ENCODE assay signal across 8 mouse cellular contexts in genomic region chr14:25108101-25108652, GRCm38 (mm10).
DNase-seq lines count a peak whose midpoint lies in the region; ATAC-seq and TF ChIP-seq lines count a peak whose summit lies in the region.

No protein-coding gene starts in this region.

- H3K9me3 ChIP-seq in heart, embryonic 14.5 days (ENCODE audit: control insufficient read depth, low read length) = no peaks in the 10 kb centered on the region
- H3K9me3 ChIP-seq in embryonic facial prominence, embryonic 15.5 days (replicated peaks) = no peaks in the 10 kb centered on the region
- no peaks in the 10 kb centered on the region for H3K9me3 ChIP-seq in lung, postnatal 0 days (ENCODE audit: low read length)
- H3K9me3 ChIP-seq in stomach, embryonic 15.5 days = no peaks in the 10 kb centered on the region

- H3K27ac ChIP-seq in heart, embryonic 14.5 days (replicated peaks in 1 of 2; ENCODE audit: control insufficient read depth in 1 of 2, insufficient read depth in 1 of 2, low read depth in 2 of 2, low read length in 2 of 2) = no peak overlapping the region
- no peak overlapping the region for H3K27ac ChIP-seq in embryonic facial prominence, embryonic 15.5 days (replicated peaks)
- H3K27ac ChIP-seq in lung, postnatal 0 days (ENCODE audit: low read length) = no peak overlapping the region
- H3K27ac ChIP-seq in stomach, embryonic 15.5 days = peak overlapping the region; percentile 4; the same call in 1 of the 2 replicates

- H3K4me3 ChIP-seq in heart, embryonic 14.5 days (ENCODE audit: control insufficient read depth in 1 of 2, insufficient read depth in 1 of 2, low read depth in 1 of 2, low read length in 2 of 2) = 0 out of 4 replicates have a peak overlapping the region, but pooled peaks of 1 of the 2 experiments have one; percentile 9
- H3K4me3 ChIP-seq in embryonic facial prominence, embryonic 15.5 days (replicated peaks) = no peak overlapping the region; the same call in 1 of the 2 replicates
- peak overlapping the region; percentile 5; the same call in 1 of the 2 replicates for H3K4me3 ChIP-seq in lung, postnatal 0 days (ENCODE audit: low read depth, low read length)
- 0 out of 2 replicates have a peak overlapping the region, but pooled peaks have one; percentile 2 for H3K4me3 ChIP-seq in stomach, embryonic 15.5 days (replicated peaks)

- ATAC-seq in heart, embryonic 14.5 days (ENCODE audit: insufficient number of reproducible peaks, insufficient read depth, low FRiP score, low read depth) = no peak
- no peak for ATAC-seq in embryonic facial prominence, embryonic 15.5 days (ENCODE audit: insufficient number of reproducible peaks, low FRiP score, low TSS enrichment, low read depth)
- ATAC-seq in lung, postnatal 0 days = no peak
- no peak for ATAC-seq in stomach, embryonic 15.5 days (ENCODE audit: insufficient read depth, low FRiP score, low read depth)

- peak overlapping the region; percentile 49 for H3K4me2 ChIP-seq in heart, embryonic 14.5 days (ENCODE audit: low read length)
- peak overlapping the region; percentile 33 for H3K4me2 ChIP-seq in embryonic facial prominence, embryonic 15.5 days (replicated peaks)
- peak overlapping the region; percentile 40 for H3K4me2 ChIP-seq in lung, postnatal 0 days (replicated peaks; ENCODE audit: low read depth, low read length)
- peak overlapping the region; percentile 44 for H3K4me2 ChIP-seq in stomach, embryonic 15.5 days

- H3K4me1 ChIP-seq in heart, embryonic 14.5 days (ENCODE audit: control insufficient read depth in 2 of 2, insufficient read depth in 2 of 2, low read length in 2 of 2) = peaks cover 16 to 18% of the 10 kb centered on the region in 2 experiments
- H3K4me1 ChIP-seq in embryonic facial prominence, embryonic 15.5 days = peaks cover 20% of the 10 kb centered on the region
- peaks cover 7% of the 10 kb centered on the region; the same call in 1 of the 2 replicates for H3K4me1 ChIP-seq in lung, postnatal 0 days (ENCODE audit: insufficient read depth, low read depth, low read length)
- peaks cover 14% of the 10 kb centered on the region for H3K4me1 ChIP-seq in stomach, embryonic 15.5 days

- H3K36me3 ChIP-seq in heart, embryonic 14.5 days (ENCODE audit: control insufficient read depth, insufficient read depth, low read length) = no peaks in the 10 kb centered on the region
- no peaks in the 10 kb centered on the region for H3K36me3 ChIP-seq in embryonic facial prominence, embryonic 15.5 days
- H3K36me3 ChIP-seq in lung, postnatal 0 days (ENCODE audit: insufficient read depth, low read length) = no peaks in the 10 kb centered on the region
- no peaks in the 10 kb centered on the region for H3K36me3 ChIP-seq in stomach, embryonic 15.5 days

- no peak for DNase-seq in heart, adult 11 months
- DNase-seq in kidney, adult 11 months = peak; percentile 35
- DNase-seq in lung, postnatal 0 days (ENCODE audit: low spot score) = peak; percentile 34
- DNase-seq in layer of hippocampus, adult 9-11 months = no peak
- DNase-seq in right cerebral cortex, adult 2 months (ENCODE audit: low spot score in 2 of 2) = no peak

- H3K9ac ChIP-seq in heart, embryonic 14.5 days (ENCODE audit: low read length) = peak overlapping the region; percentile 45; the same call in 1 of the 2 replicates
- no peak overlapping the region for H3K9ac ChIP-seq in embryonic facial prominence, embryonic 15.5 days
- no peak overlapping the region for H3K9ac ChIP-seq in lung, postnatal 0 days (replicated peaks; ENCODE audit: low read depth)
- no peak overlapping the region for H3K9ac ChIP-seq in stomach, embryonic 15.5 days

- H3K27me3 ChIP-seq in heart, embryonic 14.5 days (ENCODE audit: control insufficient read depth, insufficient read depth, low read length) = no peaks in the 10 kb centered on the region
- no peaks in the 10 kb centered on the region for H3K27me3 ChIP-seq in embryonic facial prominence, embryonic 15.5 days
- H3K27me3 ChIP-seq in lung, postnatal 0 days (replicated peaks; ENCODE audit: insufficient read depth, low read length) = no peaks in the 10 kb centered on the region
- H3K27me3 ChIP-seq in stomach, embryonic 15.5 days (replicated peaks) = no peaks in the 10 kb centered on the region

- TF ChIP-seq CTCF in lung, postnatal 0 days (IDR thresholded peaks at IDR 0.05) = no peak

- WGBS in heart, embryonic 14.5 days = 42% methylated on average over 17 of the region's 17 CpGs
- WGBS in embryonic facial prominence, embryonic 15.5 days = 26% methylated on average over 17 of the region's 17 CpGs
- 15% methylated on average over 17 of the region's 17 CpGs for WGBS in lung, postnatal 0 days
- WGBS in stomach, embryonic 15.5 days = 17% methylated on average over 17 of the region's 17 CpGs

- no peak for TF ChIP-seq EP300 in lung, postnatal 0 days (IDR thresholded peaks at IDR 0.05)

Comparison
In these comparisons a context has a peak if more than half of its experiments do, and no peak if none do; other contexts are left out.
1. DNase-seq: peak in kidney, adult 11 months (single experiment) and lung, postnatal 0 days (single experiment); none in heart, adult 11 months (single experiment), layer of hippocampus, adult 9-11 months (single experiment) and right cerebral cortex, adult 2 months (0 of 2).
2. Peak in every context shown above with its lines, with median percentiles within 50 percentile points of each other: H3K4me2 ChIP-seq.